In genomic region chr3:91155756-91156155, GRCm38 (mm10) we compare ENCODE assay signal across 15 mouse cellular contexts.
DNase-seq lines count a peak whose midpoint lies in the region; ATAC-seq lines count a peak whose summit lies in the region.
"Had no signal": no experiment of that assay in that cellular context is flagged by ENCODE, and none has a peak within 500 bp of the region (broad histone marks: within the 10 kb centered on the region; RNA-seq: fewer than 3 reads in every experiment).

No protein-coding gene starts in this region.

- DNase-seq in adrenal gland, adult 8-10 months, result peak; percentile 13
- DNase-seq in adrenal gland, postnatal 14 days, result no peak
- peak; percentile 98 for DNase-seq in fat pad, adult 2 months (ENCODE audit: extremely low read depth, low read depth, low spot score)
- DNase-seq in gonadal fat pad, adult 2 months (ENCODE audit: low read depth), result peak; percentile 91
- DNase-seq: adrenal gland, postnatal 25 days; cerebellum, adult 11 months; cerebellum, adult 18-20 months; cerebellum, adult 8-10 months; cerebellum, adult 9-11 months; cerebellum, postnatal 14 days; cerebellum, postnatal 36 days; embryo, embryonic 11 days had no signal

- no peak for ATAC-seq in erythroid progenitor cell, adult 5-6 weeks (replicated peaks; ENCODE audit: low FRiP score, poor library complexity, severe bottlenecking)
- ATAC-seq: forebrain, embryonic 14.5 days; forebrain, embryonic 16.5 days had no signal
